Mouse (Mus musculus) induced T-regulatory cell, adult 2 months (primary cell): ENCODE data around the gene Phldb3.

Experiments
- DNase-seq: peaks from one replicate; pipeline ENCODE4 v3.0.0-alpha.2; 2012; ENCODE audit warnings: low read depth

Gene Phldb3

GRCm38 (mm10) chr7:24610144-24610878 is at the start of gene Phldb3:
TSS of gene Phldb3 (plus strand) at chr7:24610763.
- DNase-seq: peak; percentile 76

GRCm38 (mm10) chr7:24561450-24561849 is 49.1 kb upstream of the Phldb3 start:
- DNase-seq: no peak

- DNase-seq: no peak
These were observed 47.2 kb upstream of the Phldb3 start for GRCm38 (mm10) chr7:24563191-24563836.

- DNase-seq: no peak
These were observed 46.7 kb upstream of the Phldb3 start for GRCm38 (mm10) chr7:24563837-24564206.

GRCm38 (mm10) chr7:24564607-24565265 is 45.8 kb upstream of the Phldb3 start:
- DNase-seq: peak; percentile 82

- DNase-seq: no peak
These were observed 44.9 kb upstream of the Phldb3 start for GRCm38 (mm10) chr7:24565627-24566026.

- DNase-seq: no peak
These were observed 44.4 kb upstream of the Phldb3 start for GRCm38 (mm10) chr7:24566206-24566605.

- DNase-seq: no peak
These were observed 42.1 kb upstream of the Phldb3 start for GRCm38 (mm10) chr7:24568512-24568911.

- DNase-seq: no peak
These were observed 39.5 kb upstream of the Phldb3 start for GRCm38 (mm10) chr7:24571071-24571470.

GRCm38 (mm10) chr7:24572455-24572854 is 38.1 kb upstream of the Phldb3 start:
- peak; percentile 41 for DNase-seq

GRCm38 (mm10) chr7:24574224-24574796 is 36.3 kb upstream of the Phldb3 start:
- no peak for DNase-seq

- no peak for DNase-seq
These were observed 32.8 kb upstream of the Phldb3 start for GRCm38 (mm10) chr7:24577811-24578210.

GRCm38 (mm10) chr7:24584876-24585275 is 25.7 kb upstream of the Phldb3 start:
- DNase-seq: no peak

- no peak for DNase-seq
These were observed 24.6 kb upstream of the Phldb3 start for GRCm38 (mm10) chr7:24585995-24586394.

- peak; percentile 48 for DNase-seq
These were observed 23.7 kb upstream of the Phldb3 start for GRCm38 (mm10) chr7:24586828-24587227.

- DNase-seq: peak; percentile 38
These were observed 23.0 kb upstream of the Phldb3 start, which contains the start of the genes Ethe1 and Zfp575 for GRCm38 (mm10) chr7:24587330-24588105. TSS of gene Ethe1 (plus strand) at chr7:24587543. TSS of gene Zfp575 (minus strand) at chr7:24587641.

- DNase-seq: no peak
These were observed 22.2 kb upstream of the Phldb3 start for GRCm38 (mm10) chr7:24588336-24588735.

GRCm38 (mm10) chr7:24591735-24592134 is 18.8 kb upstream of the Phldb3 start:
- no peak for DNase-seq

GRCm38 (mm10) chr7:24592163-24592562 is 18.4 kb upstream of the Phldb3 start:
- DNase-seq: no peak

- no peak for DNase-seq
These were observed 17.8 kb upstream of the Phldb3 start for GRCm38 (mm10) chr7:24592781-24593180.

GRCm38 (mm10) chr7:24593621-24594308 is 16.8 kb upstream of the Phldb3 start:
- DNase-seq: peak; percentile 88
